Mouse (Mus musculus) midbrain, embryonic 11.5 days (tissue): ENCODE results near the gene Atp6v1b1. TPM values are rescaled to one million over a fixed set of nuclear protein-coding genes. Genes with fewer than 3 reads are reported as not detected.

Source experiments
- ATAC-seq: fragments of 200-750 bp; cut with Nextera tagmentation; 2 replicates; pipeline ENCODE4 v1.8.0; 2017; ENCODE audit warnings: moderate TSS enrichment, moderate library complexity; ENCODE audit not compliant: low FRiP score
- DNase-seq: peaks from one replicate; pipeline ENCODE4 v3.0.0; 2015; ENCODE audit warnings: low spot score; ENCODE audit errors: missing footprints
- H3K27ac ChIP-seq: fragments of 300-500 bp; sonication (generic); 2 replicates; pipeline ENCODE4 v1.5.1; 2014; ENCODE audit warnings: low read depth, low read length
- H3K27me3 ChIP-seq: fragments of 300-500 bp; sonication (generic); 2 replicates; pipeline ENCODE4 v1.6.1; 2014; ENCODE audit warnings: mild to moderate bottlenecking, low read length, moderate library complexity, mixed read lengths; ENCODE audit not compliant: control insufficient read depth, insufficient read depth
- H3K36me3 ChIP-seq: fragments of 300-500 bp; sonication (generic); 2 replicates; pipeline ENCODE4 v1.6.1; 2014; ENCODE audit warnings: mild to moderate bottlenecking, low read length, moderate library complexity, mixed read lengths; ENCODE audit not compliant: control insufficient read depth, insufficient read depth
- H3K4me1 ChIP-seq: fragments of 300-500 bp; sonication (generic); 2 replicates; pipeline ENCODE4 v1.6.1; 2014; ENCODE audit warnings: low read length; ENCODE audit not compliant: control insufficient read depth, insufficient read depth
- H3K4me2 ChIP-seq: fragments of 300-500 bp; sonication (generic); 2 replicates; pipeline ENCODE4 v1.6.1; 2014; ENCODE audit warnings: mild to moderate bottlenecking, moderate library complexity
- H3K4me3 ChIP-seq: fragments of 300-500 bp; sonication (generic); 2 replicates; pipeline ENCODE4 v1.5.1; 2014; ENCODE audit warnings: low read depth, low read length
- H3K9ac ChIP-seq: fragments of 300-500 bp; sonication (generic); 2 replicates; pipeline ENCODE4 v1.6.1; 2014; ENCODE audit warnings: low read length
- H3K9me3 ChIP-seq: fragments of 300-500 bp; sonication (generic); 2 replicates; pipeline ENCODE4 v1.6.1; 2016; ENCODE audit warnings: low read length; ENCODE audit not compliant: control insufficient read depth
- WGBS: fragments of 180-500 bp; shearing (Covaris S2); extraction: QIAGEN DNeasy Blood & Tissue Kit; methylation state at CpG from one replicate; pipeline ENCODE4 v1.1.7; 2014; 5-methylcytosine and 5-hydroxymethylcytosine counted together
- polyA plus RNA-seq: library from polyadenylated mRNA; unstranded; fragments of >200 nt; fragmentation: Nextera tagmentation; extraction: Ambion mirVana; gene quantifications from 2 replicates; pipeline ENCODE4 v1.2.1, GENCODE M21; 2014

Gene Atp6v1b1
- polyA plus RNA-seq, result not detected in 2 replicates

GRCm38 (mm10) chr6:83742761-83743160, at the start of gene Atp6v1b1:
Gene Atp6v1b1, plus strand, starts transcription at chr6:83742990.
- DNase-seq (peak; percentile 33), ATAC-seq (no peak)
- Histone ChIP-seq H3K9ac (no peak within 1 kb of the TSS), H3K9me3 (no peaks in the 10 kb centered on the region), H3K27me3 (no peaks in the 10 kb centered on the region), H3K4me3 (no peak within 1 kb of the TSS), H3K4me1 (peaks cover 3% of the 10 kb centered on the region; the same call in 1 of the 2 replicates), H3K36me3 (no peaks in the 10 kb centered on the region), H3K4me2 (no peak within 1 kb of the TSS), H3K27ac (no peak within 1 kb of the TSS)
- WGBS, result 68% methylated on average over 5 of the region's 5 CpGs

GRCm38 (mm10) chr6:83693835-83694234, 49.0 kb upstream of the Atp6v1b1 start:
- under 1% methylated on average over 9 of the region's 9 CpGs for WGBS
- Histone ChIP-seq H3K36me3 (no peaks in the 10 kb centered on the region), H3K27ac (no peak overlapping the region), H3K4me1 (no peaks in the 10 kb centered on the region), H3K4me3 (no peak overlapping the region), H3K9me3 (no peaks in the 10 kb centered on the region), H3K4me2 (no peak overlapping the region), H3K9ac (no peak overlapping the region), H3K27me3 (peaks cover 77% of the 10 kb centered on the region)
- DNase-seq, result peak; percentile 95
- ATAC-seq, result 0 out of 2 replicates have a peak, but pooled peaks have one; percentile 33

- Histone ChIP-seq H3K4me1 (no peaks in the 10 kb centered on the region), H3K27ac (no peak overlapping the region), H3K36me3 (no peaks in the 10 kb centered on the region), H3K4me3 (no peak overlapping the region), H3K27me3 (peaks cover 93% of the 10 kb centered on the region), H3K9ac (no peak overlapping the region), H3K4me2 (no peak overlapping the region), H3K9me3 (no peaks in the 10 kb centered on the region)
- DNase-seq, result peak; percentile 81
- no peak for ATAC-seq
- 11% methylated on average over 3 of the region's 3 CpGs for WGBS
Measured at GRCm38 (mm10) chr6:83695731-83696130, 47.1 kb upstream of the Atp6v1b1 start.

GRCm38 (mm10) chr6:83696684-83697083, 46.1 kb upstream of the Atp6v1b1 start:
- ATAC-seq (no peak), DNase-seq (peak; percentile 85)

GRCm38 (mm10) chr6:83697932-83698331, 44.9 kb upstream of the Atp6v1b1 start:
- DNase-seq (peak; percentile 82), ATAC-seq (no peak)
- Histone ChIP-seq H3K27ac (no peak overlapping the region), H3K4me3 (no peak overlapping the region), H3K4me2 (no peak overlapping the region), H3K4me1 (no peaks in the 10 kb centered on the region), H3K27me3 (peaks cover 93% of the 10 kb centered on the region), H3K9me3 (no peaks in the 10 kb centered on the region), H3K36me3 (no peaks in the 10 kb centered on the region), H3K9ac (no peak overlapping the region)
- WGBS, result 2% methylated on average over 8 of the region's 8 CpGs

More at GRCm38 (mm10) chr6:83696684-83697083, 46.1 kb upstream of the Atp6v1b1 start:
- Histone ChIP-seq H3K27ac (no peak overlapping the region), H3K4me3 (no peak overlapping the region), H3K9ac (no peak overlapping the region), H3K9me3 (no peaks in the 10 kb centered on the region), H3K36me3 (no peaks in the 10 kb centered on the region), H3K4me2 (no peak overlapping the region), H3K27me3 (peaks cover 94% of the 10 kb centered on the region), H3K4me1 (no peaks in the 10 kb centered on the region)
- 1% methylated on average over 7 of the region's 7 CpGs for WGBS

GRCm38 (mm10) chr6:83699971-83700370, 42.8 kb upstream of the Atp6v1b1 start:
- H3K4me3 ChIP-seq, result no peak overlapping the region
- H3K27me3 ChIP-seq, result peaks cover 93% of the 10 kb centered on the region
- ATAC-seq (no peak), DNase-seq (peak; percentile 92)
- H3K36me3 ChIP-seq, result no peaks in the 10 kb centered on the region
- peaks cover 3% of the 10 kb centered on the region; the same call in 1 of the 2 replicates for H3K9me3 ChIP-seq
- H3K27ac ChIP-seq, result no peak overlapping the region
- WGBS, result 1% methylated on average over 5 of the region's 5 CpGs
- no peaks in the 10 kb centered on the region for H3K4me1 ChIP-seq
- no peak overlapping the region for H3K4me2 ChIP-seq
- no peak overlapping the region for H3K9ac ChIP-seq

- no peak for ATAC-seq
- Histone ChIP-seq H3K36me3 (no peaks in the 10 kb centered on the region), H3K27ac (no peak overlapping the region), H3K4me2 (no peak overlapping the region), H3K4me3 (no peak overlapping the region), H3K9ac (no peak overlapping the region), H3K9me3 (peaks cover 3% of the 10 kb centered on the region; the same call in 1 of the 2 replicates), H3K4me1 (no peaks in the 10 kb centered on the region), H3K27me3 (peaks cover 93% of the 10 kb centered on the region)
- WGBS, result under 1% methylated on average over 11 of the region's 11 CpGs
- DNase-seq, result peak; percentile 93
Measured at GRCm38 (mm10) chr6:83701001-83701400, 41.8 kb upstream of the Atp6v1b1 start.

- H3K9me3 ChIP-seq, result peaks cover 3% of the 10 kb centered on the region; the same call in 1 of the 2 replicates
- peaks cover 93% of the 10 kb centered on the region for H3K27me3 ChIP-seq
- H3K4me3 ChIP-seq, result no peak overlapping the region
- H3K4me1 ChIP-seq, result no peaks in the 10 kb centered on the region
- H3K4me2 ChIP-seq, result no peak overlapping the region
- H3K36me3 ChIP-seq, result no peaks in the 10 kb centered on the region
- H3K9ac ChIP-seq, result no peak overlapping the region
- no peak overlapping the region for H3K27ac ChIP-seq
- peak; percentile 97 for DNase-seq
- under 1% methylated on average over 53 of the region's 53 CpGs for WGBS
- no peak for ATAC-seq
Measured at GRCm38 (mm10) chr6:83702146-83702999, 40.4 kb upstream of the Atp6v1b1 start.

- no peak overlapping the region for H3K4me2 ChIP-seq
- H3K4me3 ChIP-seq, result no peak overlapping the region
- H3K4me1 ChIP-seq, result no peaks in the 10 kb centered on the region
- H3K9me3 ChIP-seq, result peaks cover 3% of the 10 kb centered on the region; the same call in 1 of the 2 replicates
- no peaks in the 10 kb centered on the region for H3K36me3 ChIP-seq
- no peak overlapping the region for H3K9ac ChIP-seq
- H3K27me3 ChIP-seq, result peaks cover 93% of the 10 kb centered on the region
- DNase-seq (peak; percentile 95), ATAC-seq (no peak)
- WGBS, result 2% methylated on average over 27 of the region's 27 CpGs
- H3K27ac ChIP-seq, result no peak overlapping the region
Measured at GRCm38 (mm10) chr6:83703000-83703721, 39.6 kb upstream of the Atp6v1b1 start.
